Mouse (Mus musculus) A20 (cell line): ENCODE results near the gene Pex1.
"Not testable (repeated sequence)": the region's sequence is repeated elsewhere in the genome, so short reads cannot be mapped to it uniquely, and the experiment has no call there.

ENCODE experiments used
- DNase-seq: peaks from one replicate; pipeline ENCODE4 v3.0.0-alpha.2; 2011; ENCODE audit warnings: low read depth, low spot score

Gene Pex1

DNA sequence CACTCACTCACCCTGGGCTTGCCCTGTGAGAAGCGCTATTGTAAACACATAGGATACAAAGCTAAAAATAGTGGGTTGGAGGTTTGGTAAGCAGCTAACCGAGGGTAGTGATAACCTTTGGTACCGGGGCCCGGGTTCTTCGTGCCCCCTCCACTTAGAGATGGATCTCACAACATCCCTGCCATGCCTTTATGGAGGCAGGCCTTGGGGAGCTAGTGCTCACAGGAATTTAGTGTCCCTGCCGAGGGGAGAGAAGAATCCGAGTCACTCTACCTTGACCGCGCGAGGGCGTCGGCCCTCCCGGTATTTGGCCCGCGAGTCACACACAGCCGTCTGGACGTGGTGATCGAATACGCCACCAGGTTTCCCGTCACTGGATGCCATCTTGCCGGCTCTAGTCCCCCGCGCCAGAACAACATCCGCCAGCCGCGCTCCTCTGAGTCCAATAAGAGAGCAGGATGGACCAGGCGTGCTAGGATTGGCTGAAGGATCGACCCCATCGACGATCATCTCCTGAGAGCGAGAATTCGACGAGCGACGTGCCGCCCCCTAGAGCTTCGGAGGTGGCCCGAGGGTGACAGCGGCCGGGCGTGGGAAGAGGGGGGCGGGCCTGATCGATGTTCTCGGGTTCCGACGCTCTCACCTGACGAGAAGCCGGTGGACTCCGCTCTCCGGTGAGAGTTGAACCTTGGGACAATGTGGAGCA is at the start of gene Pex1:
Pex1 (plus strand) TSS at position 374 of the 706 bp plus-strand sequence.
- peak; percentile 95 for DNase-seq

GRCm38 (mm10) chr5:3546226-3546625 is 49.6 kb upstream of the Pex1 start:
- no peak for DNase-seq

DNA sequence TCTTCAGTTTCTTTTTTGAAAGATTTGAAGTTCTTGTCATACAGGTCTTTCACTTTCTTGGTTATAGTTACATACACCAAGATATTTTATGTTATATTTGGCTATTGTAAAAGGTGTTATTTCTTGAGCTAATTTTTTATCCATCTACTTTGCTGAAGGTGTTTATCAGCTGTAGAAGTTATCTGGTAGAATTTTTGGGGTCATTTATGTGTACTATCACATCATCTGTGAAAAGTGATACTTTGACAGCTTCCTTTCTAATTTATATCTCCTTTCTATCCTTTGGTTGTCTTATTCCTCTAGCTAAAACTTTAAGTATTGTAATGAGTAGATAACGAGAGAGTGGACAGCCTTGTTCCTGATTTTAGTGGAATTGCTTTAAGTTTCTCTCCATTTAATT is 44.4 kb upstream of the Pex1 start:
- no peak for DNase-seq

DNA sequence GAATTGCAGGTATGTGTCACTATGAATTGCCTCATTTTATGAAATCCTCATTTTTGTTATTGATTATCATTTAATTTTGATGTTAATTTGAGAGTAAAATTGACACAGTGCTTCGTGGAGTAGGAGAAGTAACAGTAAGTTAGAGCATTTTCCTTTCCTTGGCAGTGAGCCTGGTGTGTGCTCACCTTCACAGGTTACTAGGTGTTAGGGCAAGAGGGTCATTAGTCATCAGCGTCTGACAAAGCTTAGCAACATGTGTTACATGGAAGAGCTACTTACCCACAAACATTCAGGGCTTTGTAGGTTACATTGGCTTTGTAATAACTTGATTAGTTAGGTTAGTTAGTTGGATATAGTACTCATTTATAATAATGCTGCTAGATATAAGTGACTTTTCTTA is 41.7 kb upstream of the Pex1 start:
- DNase-seq: no peak

DNA sequence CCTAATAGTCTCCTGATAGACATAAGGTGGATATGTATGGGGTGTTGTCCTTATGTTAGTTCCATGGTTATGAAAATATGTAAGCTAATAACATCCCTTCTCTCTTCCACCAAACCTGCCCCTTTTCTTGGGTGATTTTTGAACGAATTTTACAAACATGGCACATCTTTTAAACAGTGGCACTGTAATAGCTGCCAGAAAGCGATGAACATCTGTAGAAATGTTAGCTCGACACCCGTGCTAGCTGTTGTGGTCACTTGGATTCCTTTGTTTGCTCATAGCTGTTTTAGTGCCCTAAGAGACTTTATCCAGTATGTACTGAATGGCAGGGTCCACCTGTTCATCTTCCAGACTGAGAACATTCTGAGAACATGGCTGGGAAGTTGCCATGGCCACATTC is 24.6 kb upstream of the Pex1 start, which contains the start of gene 1700109H08Rik:
1700109H08Rik (plus strand) TSS at position 301 of the 400 bp plus-strand sequence.
- DNase-seq: no peak

DNA sequence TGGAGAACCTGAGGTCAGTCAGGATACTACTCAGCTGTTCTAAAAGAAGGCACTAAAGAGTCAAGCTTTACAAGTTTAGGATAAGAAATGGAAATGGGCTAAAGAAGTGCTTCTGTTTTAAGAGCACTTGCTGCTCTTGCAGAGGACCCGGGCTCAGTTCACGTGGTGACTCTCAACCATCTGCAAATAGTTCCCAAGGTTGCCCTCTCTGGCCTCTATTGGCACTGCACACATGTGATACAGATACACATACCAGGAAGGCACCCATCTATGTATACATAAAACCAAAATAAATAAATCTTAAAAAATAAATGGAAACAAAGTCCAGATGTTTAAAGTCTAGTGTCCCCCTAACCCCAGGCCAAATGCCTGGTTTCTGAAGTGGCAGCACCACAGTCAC is 21.0 kb upstream of the Pex1 start:
- no peak for DNase-seq

DNA sequence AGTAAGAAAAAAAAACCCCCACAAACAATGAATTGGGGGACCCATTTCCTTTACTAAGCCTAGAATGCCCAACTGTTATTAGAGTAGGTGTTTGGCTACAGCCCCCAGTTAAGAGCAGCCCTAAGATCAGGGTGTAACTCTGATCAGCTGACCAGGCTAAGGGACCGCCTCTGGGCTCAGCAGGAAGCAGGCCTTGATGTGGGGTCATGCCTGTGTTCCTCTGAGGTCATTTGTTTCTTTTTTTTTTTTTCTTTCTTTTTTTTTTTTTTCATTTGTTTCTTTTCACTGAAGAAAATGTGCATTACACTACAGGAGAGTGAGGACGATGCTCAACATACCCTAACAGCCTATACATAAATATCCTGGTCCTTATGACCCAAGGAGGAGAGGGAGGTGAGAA is 17.9 kb upstream of the Pex1 start:
- DNase-seq: no peak

DNA sequence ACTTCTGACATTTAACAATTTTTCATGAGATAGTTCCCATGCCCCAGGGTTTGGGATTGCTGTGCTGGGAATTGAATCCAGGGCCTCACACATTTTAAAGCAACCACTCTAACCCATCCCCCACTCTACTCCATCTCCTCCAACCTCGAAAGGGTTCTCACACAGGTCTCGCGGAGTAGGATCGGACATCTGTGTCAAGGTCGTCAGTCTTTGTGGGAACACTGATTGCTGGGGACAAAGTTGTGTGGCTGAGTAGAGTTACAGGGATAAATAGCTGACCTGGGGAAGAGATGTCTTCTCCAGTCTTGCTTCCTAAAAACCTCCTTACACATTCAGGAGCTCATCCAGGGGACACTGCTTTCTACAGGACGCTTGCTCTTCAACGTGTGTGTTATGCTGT is 16.8 kb upstream of the Pex1 start:
- DNase-seq: no peak

GRCm38 (mm10) chr5:3596399-3596766 is 517 bp downstream of the Pex1 start, which contains the start of gene Rbm48:
Rbm48 (minus strand) TSS chr5:3596585.
- peak; percentile 85 for DNase-seq

DNA sequence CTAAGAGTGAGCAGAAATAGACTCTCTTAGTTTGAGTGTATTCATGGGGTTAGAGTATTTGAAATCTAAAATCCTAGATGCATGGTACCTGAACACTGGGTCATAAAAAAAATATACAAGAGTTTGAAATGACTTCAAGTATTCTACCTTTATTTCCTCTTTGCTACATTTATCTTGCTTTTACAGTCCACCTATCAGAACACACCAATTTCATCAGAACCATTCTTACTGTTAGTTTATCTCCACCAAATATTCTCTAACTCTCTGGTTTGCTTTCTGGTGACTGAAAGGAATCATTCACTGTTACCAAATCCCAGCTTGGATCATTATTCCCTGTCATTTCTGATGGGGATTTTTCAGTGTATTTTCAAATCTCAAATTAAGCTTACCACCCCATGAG is 1.3 kb downstream of the Pex1 start:
- DNase-seq: no peak

GRCm38 (mm10) chr5:3598766-3599165 is 2.9 kb downstream of the Pex1 start:
- no peak for DNase-seq

GRCm38 (mm10) chr5:3600298-3600697 is 4.4 kb downstream of the Pex1 start:
- DNase-seq: no peak

- no peak for DNase-seq
These were observed 4.9 kb downstream of the Pex1 start for GRCm38 (mm10) chr5:3600790-3601189.

DNA sequence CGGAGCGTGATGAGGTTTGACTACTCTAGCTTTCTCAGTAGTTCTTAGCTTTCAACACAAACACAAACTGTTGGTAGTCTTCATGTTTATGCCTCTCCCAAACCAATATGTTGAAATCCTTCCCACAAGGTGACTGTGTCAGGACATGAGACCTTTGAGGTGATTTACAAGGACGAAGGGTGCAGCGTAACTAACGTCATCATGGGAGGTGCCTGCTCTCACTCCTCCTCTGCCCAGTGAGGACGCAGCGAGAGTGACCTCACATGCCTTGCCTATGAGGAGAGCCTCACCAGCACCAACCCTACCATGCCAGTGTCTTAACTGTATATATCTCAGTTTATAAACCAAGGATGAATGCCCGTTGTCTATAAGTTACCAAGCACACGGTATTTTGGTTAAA is 11.2 kb downstream of the Pex1 start:
- DNase-seq: no peak

GRCm38 (mm10) chr5:3609241-3609640 is 13.4 kb downstream of the Pex1 start:
- DNase-seq: no peak

DNA sequence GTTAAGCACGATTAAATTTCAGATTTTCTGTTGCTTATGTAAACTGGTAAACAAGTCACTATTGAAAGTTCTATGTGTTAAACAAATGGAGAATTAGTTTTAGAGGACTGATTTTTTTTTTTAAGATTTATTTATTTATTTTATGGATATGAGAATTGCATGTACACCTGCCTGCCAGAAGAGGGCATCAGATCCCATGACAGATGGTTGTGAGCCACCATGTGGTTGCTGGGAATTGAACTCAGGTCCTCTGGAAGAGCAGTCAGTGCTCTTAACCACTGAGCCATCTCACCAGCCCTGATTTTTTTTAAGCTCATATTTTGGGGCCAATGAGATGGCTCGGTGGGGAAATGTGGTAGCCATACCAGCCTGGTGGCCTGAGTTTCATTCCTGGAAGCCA is 16.0 kb downstream of the Pex1 start:
- not testable (repeated sequence) for DNase-seq

- DNase-seq: no peak
These were observed 24.6 kb downstream of the Pex1 start for GRCm38 (mm10) chr5:3620486-3620885.

DNA sequence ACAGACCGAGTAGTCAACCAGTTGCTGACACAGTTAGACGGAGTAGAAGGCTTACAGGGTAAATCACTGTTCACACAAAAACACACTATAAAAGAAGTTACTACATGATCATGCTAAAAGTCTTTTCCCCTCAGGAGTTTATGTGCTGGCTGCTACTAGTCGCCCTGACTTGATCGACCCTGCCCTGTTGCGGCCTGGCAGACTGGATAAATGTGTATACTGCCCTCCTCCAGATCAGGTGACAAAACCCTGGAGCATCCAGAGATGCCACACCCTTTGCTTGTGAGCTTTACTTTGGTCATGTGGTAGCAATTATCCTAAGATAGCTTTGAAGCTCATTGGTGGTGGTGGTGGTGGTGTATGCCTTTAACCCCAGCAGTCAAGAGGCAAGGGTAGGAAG is 34.2 kb downstream of the Pex1 start:
- no peak for DNase-seq

DNA sequence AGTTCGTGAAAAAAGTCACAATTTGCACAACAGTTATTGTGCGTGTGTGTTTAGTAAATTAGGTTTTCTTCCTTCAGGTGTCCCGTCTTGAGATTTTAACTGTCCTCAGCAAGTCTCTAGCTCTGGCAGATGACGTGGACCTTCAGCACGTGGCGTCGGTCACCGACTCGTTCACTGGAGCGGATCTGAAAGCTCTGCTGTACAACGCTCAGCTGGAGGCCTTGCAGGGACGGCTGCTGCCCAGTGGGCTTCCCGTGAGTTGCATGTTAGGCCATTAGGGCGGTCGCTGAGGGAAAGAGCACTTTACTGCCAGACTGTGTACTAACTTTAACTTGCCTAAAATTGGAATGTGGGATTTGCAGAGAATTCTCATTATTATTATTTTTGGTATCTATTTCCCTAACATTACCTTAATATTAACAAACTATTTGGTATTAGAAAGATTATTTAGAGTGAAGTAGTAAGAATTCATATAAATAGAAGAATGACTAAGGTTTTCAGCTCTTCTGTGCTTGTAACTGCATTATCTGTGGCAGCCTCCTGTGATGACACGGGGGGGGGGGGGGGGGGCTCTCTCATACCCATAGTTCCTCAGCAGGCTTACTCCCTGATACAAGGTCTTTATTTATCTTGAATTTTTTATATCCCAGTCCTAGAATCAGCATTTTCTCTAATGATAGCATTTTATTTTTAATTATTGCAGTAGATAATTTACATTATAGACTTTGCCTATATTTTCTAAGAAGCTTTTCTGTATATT is 35.8 kb downstream of the Pex1 start:
- DNase-seq: no peak

- DNase-seq: no peak
These were observed 36.4 kb downstream of the Pex1 start for GRCm38 (mm10) chr5:3632285-3632684.

DNA sequence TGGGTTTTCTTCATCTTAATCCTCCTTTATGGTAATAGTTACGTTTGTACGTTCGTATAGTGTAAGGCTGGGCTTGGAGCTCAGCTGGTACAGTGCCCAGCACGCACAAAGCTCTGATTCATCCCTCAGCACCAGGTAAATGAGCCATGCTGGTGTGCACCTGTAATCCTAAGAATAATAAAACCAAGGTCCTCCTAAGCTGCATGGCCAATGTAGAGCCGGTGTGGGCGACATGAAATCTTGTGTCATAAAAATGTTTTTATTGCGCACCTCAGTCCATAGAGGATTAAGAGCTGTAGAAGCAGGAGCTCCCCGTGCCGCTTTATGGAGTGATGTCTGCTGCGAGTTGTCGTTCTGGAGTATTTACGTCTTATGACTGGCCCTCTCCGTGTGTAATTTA is 37.4 kb downstream of the Pex1 start:
- DNase-seq: no peak

- peak; percentile 50 for DNase-seq
These were observed 38.1 kb downstream of the Pex1 start for GRCm38 (mm10) chr5:3633951-3634350.

DNA sequence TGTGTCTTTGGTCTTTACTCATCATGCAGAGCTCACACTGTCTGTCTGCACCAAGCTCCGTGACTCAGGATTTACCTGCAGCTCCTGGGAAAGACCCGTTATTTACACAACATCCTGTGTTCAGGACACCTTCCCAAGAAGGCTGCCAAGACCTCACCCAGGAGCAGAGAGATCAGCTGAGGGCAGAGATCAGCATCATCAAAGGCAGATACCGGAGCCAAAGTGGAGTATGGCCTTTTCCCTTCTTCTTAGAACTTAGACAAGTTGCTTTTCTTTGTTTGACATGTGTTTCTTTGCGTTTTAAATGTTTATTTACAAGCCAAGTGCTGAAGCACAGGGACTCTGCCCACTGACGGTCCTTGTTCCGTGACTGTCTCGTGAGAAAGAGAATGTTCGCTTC is 39.4 kb downstream of the Pex1 start:
- no peak for DNase-seq
